Mouse (Mus musculus): ENCODE measurements around the gene Slc24a3.

DNA sequence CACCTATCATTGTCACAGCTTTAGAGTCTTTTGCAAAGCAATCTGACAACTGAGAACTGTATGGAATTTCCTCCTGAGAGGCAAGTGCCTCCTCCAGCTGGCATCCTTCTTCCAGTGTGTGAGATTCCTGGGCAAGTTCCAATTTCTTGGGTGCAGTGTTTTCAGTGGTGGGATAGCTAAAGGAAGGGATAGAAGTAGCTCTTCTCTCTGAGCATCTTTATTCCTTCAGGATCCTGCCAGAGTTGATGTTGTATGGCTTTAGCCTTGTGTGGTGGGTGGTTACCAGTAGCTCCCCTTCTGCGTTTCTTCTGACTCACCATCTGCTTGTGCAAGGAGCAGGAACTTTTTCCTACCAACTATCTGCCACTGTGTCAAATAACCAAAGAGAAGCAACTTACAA is 516.6 kb downstream of the Slc24a3 start:
- TF ChIP-seq FLI1 (IDR thresholded peaks at IDR 0.05; ENCODE audit: low read length) (no peak), GATA1 (IDR thresholded peaks at IDR 0.05; ENCODE audit: borderline replicate concordance, low read length) (no peak)
